Mouse (Mus musculus) myocyte (in vitro differentiated cells): Measurements from ENCODE around the gene Rpia.

Source experiments
- E2F4 ChIP-seq: IDR thresholded peaks from one replicate; pipeline ENCODE4 v1.6.1; 2011; ENCODE audit warnings: mild to moderate bottlenecking, control low read depth, moderate library complexity; ENCODE audit not compliant: insufficient read depth
- MYOG ChIP-seq, 3 experiments: IDR thresholded peaks; one replicate each; pipeline ENCODE4 v1.6.1; 2011; ENCODE audit warnings: control low read depth in 2 of 3, low read depth in 2 of 3, mild to moderate bottlenecking in 2 of 3; ENCODE audit not compliant: insufficient read length in 2 of 3, control insufficient read depth in 1 of 3, insufficient read depth in 1 of 3
- POLR2A ChIP-seq: IDR thresholded peaks from one replicate; pipeline ENCODE4 v1.6.1; 2011; ENCODE audit warnings: low read depth, mild to moderate bottlenecking, control low read depth, moderate library complexity; ENCODE audit not compliant: insufficient read length
- POLR2AphosphoS2 ChIP-seq: IDR thresholded peaks from one replicate; pipeline ENCODE4 v1.6.1; 2011; ENCODE audit warnings: low read depth, control low read depth; ENCODE audit not compliant: insufficient read length
- TCF12 ChIP-seq: IDR thresholded peaks from one replicate; pipeline ENCODE4 v1.6.1; 2011; ENCODE audit warnings: mild to moderate bottlenecking, control low read depth; ENCODE audit not compliant: poor library complexity, insufficient read depth, severe bottlenecking
- USF1 ChIP-seq: IDR thresholded peaks from one replicate; pipeline ENCODE4 v1.6.1; 2011; ENCODE audit warnings: low read depth, mild to moderate bottlenecking, control low read depth, moderate library complexity

DNA sequence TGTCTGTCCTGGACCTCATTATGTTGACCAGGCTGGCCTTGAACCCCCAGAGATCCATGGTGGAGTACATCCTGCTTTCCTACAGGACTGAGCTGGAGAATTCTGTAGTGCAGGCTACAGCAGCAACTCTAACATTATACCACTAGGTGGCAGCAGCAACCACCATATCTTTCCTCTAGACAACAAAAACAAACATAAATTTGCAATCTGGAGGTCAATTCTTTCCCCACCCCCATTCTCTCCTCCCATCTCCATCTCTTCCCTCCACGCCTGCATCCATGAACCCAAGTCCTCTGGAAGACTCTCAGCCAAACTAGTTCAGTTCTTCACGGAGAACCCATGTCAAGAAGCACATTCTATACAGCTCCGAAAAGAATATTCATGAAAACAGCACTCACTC lies 12.6 kb upstream of the Rpia start:
- TF ChIP-seq MYOG (IDR thresholded peaks at IDR 0.05; ENCODE audit: control insufficient read depth in 1 of 3, insufficient read depth in 1 of 3, insufficient read length in 2 of 3, low read depth in 2 of 3) = no peak
- no peak for TF ChIP-seq TCF12
- TF ChIP-seq USF1 = no peak
- TF ChIP-seq POLR2A = no peak
- TF ChIP-seq POLR2AphosphoS2 = no peak
- no peak for TF ChIP-seq E2F4
